Mouse (Mus musculus) c-Kit-positive CD71-negative TER-119-negative erythroid progenitor cells, embryonic 14.5 days (primary cell): ENCODE measurements around the gene Sgcd.

Experiments
- DNase-seq: peaks from one replicate; pipeline ENCODE4 v3.0.0-alpha.2; 2013; ENCODE audit warnings: low read depth

The Sgcd gene

DNA sequence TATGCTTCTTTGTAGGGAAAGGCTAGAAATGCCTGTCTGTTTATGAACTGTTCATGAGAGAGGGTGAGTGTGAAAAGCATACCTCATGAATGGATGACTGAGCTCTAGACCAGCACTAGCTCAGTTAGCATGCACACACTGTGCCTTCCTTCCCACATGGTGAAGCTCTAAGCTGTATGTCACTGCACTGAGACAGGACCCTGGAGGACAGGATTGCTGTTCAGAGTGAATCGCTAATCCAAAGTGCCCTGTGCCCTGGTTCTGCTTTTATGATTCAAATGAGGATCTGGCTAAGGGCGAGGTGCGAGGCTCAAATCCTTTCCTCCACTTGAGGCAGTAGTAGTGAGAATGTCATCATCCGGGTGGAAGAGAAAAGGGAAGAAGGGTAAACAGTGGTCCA is 712.2 kb downstream of the Sgcd start:
- DNase-seq: no peak

DNA sequence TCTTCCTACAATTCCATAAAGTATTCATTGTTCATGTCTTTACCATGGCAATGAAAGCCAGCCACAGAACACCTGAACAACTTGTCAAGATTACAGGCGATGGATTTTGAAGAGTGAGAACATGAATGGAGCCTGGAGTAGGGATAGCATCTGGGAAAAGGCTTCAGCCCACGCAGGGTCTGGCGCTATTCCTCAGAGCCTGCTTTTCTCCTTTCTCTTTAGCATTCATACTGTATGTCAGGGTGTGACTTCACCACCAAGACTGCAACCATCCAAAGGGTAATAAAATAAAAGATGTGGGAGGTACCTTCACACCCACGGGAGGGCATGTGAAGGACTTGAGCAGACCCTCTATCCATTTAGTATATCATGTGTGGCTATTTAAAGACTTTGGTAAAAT is 720.2 kb downstream of the Sgcd start:
- DNase-seq: no peak

DNA sequence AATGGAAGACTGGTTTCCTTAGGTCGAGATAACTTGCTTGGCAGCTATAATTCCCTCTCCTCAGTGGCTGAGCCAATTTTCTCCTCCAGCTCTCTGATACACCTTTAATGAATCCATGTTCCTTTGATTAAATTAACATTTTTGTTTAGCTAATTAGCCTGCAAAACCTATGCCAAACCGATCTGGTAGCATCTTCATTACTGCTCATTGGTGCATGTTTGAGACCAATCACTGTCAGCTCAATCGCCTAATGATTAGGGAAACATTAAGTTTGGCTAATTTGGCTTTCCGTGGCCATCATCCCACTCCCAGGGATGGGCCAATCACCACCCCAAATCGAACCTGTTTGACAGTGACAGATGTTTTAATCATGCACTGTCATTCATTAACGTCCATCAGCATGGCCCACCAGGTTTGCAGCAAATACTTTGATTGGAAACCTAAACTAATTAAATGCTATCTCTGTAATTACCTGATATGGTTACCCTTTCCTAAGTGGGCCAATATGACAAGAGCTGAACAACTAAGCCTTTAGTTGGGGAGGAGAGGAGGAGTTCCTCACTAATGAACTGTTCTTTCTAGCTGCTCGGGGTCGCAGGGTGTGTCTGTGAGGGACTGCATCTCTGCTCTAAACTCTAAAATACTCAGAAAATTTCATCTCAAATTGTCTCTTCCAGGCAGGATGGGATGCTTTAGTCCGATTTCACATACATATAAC is 724.3 kb downstream of the Sgcd start:
- no peak for DNase-seq

DNA sequence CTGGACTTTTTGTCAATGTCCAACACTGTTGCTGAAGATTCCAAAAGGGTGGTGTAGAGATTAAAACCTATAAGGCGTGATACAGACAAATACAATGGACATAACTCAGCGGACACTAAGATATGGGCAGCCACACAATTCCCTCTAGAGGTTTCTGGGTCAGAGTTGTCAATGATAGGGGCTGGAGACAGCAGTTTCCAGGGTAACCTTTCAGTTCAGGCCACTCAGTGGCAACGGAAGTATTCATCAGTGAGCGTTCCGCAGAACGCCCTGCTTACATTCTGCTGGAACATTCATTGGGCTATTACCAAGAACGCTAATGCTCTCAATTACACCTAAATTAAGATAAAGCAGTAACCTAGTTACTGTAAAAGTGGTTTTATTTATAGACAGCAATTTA is 738.5 kb downstream of the Sgcd start:
- no peak for DNase-seq

DNA sequence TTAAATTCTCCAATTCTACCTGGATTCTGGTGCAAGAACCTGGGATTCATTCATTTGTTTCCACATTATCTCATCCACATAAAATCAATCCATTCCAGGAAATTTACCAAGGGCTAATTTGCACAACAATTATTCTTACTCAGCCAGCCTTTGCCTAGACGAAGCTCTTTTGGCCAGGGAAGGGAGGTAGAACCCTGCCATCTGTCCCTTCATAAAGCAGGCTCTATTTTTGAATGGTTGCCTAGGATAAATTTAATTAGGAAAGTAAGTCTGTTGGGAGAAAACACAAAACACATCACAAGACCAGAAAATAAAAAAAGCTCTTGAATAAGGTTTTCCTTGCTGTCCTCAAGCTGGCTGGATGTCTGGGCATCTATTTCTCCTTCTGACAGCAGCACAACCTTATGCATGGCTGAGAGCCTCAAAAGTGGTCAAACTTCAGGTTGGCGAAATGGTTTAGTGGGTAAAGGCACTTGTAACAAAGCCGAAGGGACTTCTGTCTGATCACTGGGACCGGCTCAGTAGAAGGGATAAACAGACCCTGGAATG is 740.4 kb downstream of the Sgcd start:
- DNase-seq: no peak

DNA sequence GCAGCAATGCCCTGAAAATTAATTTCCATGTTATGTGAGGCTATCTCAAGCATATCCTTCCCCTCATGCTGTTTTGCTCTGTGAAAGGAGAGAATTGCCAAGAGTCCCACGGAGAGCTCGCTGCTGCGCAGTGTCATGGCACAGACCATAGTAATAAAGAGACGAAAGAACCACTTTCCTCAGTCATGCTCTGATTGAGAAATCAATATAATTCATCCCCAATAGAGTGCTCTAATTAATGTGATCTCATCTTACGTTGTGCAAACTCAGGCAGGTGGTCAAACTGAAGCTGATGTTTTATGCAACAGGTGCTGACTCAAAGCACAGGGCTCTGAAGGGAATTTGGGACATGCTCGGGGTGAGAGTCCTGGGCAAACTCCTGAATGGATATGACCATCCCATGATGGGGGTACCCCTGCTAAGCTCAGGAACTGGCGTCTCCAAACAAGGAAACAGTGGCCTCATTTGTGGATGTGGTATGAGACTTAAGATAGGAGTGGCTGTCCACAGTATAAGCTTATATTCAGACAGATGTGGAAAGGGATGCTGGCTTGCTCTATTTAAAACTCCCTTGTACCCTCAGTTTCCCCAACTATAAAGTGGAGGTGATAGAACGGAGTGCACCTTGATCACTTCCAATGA is 740.9 kb downstream of the Sgcd start:
- DNase-seq: no peak

DNA sequence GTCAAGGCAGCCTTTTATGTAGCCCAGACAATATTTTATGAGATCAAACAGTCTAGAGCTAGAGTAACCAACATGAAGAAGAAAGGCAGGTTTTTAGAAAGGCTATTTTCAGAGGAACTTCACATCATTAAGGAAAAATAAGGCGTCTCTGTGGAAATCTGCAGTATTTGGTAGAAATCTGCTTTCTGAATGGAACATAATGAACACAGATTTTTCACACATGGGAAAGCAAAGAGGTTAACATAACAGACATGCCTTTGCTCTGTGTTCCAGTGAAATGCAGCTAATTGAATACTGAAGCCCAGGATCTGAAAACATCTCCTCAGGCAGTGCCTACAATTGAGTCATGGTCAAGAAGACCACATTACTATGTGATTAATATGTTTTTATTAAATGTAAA is 746.4 kb downstream of the Sgcd start:
- DNase-seq: no peak

DNA sequence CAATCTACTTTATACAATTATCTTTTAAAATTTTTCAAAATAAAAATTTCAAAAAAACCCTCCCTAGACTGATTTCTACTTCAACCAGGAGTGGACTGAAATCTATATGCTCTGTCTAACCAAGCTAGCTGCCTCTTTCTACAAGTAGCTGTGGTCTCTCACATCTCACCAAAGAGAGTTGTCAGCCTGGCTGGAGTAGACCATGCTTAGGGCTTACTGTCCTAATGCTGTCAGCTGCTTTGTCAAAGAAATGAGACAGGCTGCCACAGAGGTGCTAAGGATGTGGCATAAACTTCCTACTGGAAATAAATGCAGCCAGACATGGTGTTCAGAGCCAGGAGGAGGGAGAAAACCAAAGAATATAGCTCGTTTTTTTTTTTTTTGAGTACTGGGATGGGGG is 760.5 kb downstream of the Sgcd start:
- no peak for DNase-seq

DNA sequence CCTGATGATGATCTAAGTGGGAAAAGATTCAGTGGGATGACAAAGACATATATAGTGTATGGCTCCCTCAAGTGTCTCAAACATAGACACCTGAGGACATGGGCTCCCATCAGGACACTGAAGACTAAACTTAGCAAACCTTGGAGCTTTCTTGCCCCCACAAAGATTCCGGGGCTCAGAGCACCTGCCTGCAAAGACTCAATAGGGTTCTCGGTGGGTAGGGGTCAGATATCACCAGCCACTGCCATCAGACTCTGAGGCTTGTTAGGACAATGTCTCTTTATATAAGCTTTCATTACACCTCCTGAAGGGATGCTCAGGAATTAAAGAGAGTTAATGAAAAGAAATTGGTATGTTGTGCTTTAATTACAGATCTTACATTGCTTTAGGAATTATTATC is 764.6 kb downstream of the Sgcd start:
- no peak for DNase-seq

DNA sequence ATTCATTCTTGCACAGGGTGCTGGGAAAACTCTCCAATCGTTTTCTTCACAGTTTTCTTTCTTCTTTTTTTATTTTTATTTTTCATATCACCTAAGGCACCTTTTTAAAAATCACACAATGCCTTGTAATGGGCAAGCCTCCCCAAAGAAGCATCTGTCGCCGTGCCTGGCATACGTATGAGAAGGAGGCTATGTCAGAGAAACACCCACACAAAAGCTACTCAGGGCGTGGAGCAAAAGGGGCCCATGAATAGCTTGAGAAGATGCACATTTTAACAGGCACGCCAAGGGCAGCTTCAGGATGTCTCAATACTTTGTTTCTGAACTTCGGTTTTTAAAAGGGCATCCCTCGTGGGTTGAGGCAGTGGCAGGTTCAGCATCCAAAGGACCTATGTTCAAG is 777.2 kb downstream of the Sgcd start:
- DNase-seq: no peak

DNA sequence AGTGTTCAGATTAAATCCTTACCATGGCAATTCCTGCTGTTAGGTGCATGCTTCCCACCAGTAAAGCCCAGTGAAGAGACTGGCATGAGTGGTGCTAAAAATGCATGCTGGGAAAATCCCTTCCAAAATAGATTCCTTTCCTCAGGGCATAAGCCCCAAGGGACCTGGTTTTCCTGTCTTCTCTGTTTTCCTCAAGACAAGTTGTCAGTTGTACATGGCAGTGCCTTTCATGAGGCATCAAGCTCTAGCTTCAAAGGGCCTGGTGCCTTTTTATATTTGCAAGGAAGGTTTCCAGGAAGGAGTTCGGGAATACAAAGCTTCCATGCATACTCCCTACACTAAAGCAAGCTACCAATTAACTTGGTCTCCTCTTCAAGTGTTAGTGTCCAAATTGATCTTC is 782.3 kb downstream of the Sgcd start:
- DNase-seq: no peak

DNA sequence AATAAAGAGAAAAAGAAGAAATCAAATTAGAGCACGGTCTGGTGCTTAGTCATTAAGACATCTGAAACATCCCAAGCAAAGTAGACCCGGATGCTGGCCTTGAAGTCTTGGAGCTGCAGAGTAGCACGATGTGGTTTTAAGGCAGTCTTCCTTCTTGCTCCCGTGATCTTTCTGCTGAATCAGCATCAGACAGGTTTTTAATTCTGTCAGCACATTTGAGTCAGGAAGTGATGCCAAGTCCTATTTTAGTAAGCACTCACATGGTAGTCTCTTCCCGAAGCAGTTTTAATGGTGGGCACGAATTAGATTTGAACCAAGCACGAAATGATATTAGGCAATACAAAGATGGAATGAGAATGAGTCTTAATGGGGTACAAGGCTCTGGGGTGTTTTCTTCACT is 789.7 kb downstream of the Sgcd start:
- DNase-seq: no peak

DNA sequence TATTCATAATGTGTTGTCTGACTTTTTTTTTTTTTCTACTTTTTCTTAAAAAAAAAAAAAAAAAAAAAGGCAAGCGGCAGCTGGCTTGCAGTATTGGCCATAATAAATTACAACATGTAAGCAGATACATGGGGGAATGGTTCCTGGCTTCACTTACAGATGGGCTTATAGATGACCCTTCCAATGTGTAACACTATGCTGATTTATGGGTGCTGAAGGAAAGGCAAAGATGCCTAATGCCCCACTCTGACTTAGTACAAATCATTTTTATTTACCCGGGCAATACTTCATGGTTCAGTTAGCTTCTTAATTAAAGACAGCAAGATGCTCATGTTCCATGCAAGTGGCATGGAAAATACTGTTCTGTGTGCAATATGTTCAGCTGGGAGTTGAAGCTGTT is 800.2 kb downstream of the Sgcd start:
- no peak for DNase-seq

DNA sequence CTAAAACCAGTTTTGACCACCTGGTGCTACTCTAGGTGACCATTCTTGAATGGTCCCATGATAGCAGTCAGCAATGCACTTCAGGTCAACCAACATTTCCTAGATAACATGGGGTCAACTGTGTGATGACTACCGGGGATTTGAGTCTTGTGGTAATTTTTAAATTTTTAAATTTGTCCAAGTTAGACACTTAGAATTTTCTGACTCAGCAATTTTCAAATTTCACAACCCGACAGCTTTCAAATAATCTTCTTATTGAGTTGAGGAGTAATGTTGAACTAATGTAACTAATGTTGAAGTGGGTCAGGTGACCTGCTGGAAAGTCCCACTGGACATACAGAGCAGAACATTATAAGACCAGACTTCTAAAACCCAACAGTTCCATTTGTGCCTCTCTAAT is 813.8 kb downstream of the Sgcd start:
- no peak for DNase-seq

DNA sequence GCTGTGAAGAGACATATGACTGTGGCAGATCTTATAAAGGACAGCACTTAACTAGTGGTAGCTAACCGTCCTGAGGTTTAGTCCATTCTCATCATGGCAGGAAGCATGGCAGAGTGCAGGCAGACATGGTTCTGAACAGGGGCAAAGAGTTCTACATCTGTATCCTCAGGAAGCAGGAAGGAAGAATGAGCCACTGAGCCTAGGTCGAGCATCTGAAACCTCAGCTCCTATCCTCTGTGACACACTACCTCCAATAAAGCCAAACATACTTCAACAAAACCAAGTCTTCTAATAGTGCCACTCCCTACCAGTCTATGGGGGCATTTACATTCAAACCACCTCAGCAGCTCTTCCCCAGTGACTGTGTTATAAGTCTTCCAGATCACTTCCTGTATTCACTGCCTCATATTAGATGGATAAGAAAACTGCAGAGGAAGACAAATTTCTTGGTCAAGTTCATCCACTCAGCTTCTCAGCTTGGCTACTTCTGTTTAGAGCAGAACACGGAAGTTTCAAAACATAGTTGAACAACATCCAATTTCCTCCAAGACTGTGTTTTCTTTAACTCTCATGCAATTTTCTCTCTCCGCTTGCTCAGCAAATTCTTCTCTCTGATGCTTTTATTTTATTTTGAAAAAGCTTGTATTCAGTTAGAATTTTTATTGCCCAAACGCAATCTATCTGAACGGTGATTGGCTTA is 817.7 kb downstream of the Sgcd start:
- DNase-seq: no peak

DNA sequence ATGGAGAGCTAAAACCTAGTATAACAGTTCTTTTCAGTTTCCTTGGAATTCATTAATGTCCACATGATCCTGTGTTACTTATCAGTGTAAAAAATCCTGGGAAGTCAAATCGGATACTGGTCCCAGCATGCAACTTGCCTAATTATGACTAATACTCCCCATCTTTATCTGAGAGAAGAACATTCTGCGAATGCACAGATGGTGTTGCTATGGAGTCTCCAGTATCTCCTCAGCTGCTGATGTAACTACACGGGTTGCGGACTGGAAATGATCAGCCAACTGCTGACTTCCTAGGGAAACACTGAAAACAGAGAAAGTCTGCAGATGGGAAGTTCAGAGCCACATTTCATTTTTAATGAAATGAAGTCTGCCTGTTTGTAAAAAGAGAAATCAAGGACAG is 821.4 kb downstream of the Sgcd start:
- DNase-seq: no peak

DNA sequence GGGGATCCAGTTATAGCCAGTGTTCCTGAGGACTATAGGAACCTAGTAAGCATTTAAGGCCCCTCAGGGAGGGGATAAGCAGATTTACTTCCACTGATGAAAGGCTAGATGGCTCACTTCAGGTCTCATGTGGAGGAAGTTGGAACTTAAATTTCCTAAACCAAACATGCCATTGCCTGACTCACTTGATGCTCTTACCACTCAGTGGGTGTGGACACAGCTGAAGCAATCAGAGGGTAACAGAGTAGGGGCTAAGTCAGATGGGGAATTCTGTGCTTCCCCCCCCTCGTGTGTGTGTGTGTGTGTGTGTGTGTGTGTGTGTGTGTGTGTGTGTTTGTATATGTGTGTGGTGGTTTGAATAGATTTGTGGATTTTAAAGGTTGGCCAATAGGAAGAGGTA is 830.7 kb downstream of the Sgcd start:
- DNase-seq: no peak

DNA sequence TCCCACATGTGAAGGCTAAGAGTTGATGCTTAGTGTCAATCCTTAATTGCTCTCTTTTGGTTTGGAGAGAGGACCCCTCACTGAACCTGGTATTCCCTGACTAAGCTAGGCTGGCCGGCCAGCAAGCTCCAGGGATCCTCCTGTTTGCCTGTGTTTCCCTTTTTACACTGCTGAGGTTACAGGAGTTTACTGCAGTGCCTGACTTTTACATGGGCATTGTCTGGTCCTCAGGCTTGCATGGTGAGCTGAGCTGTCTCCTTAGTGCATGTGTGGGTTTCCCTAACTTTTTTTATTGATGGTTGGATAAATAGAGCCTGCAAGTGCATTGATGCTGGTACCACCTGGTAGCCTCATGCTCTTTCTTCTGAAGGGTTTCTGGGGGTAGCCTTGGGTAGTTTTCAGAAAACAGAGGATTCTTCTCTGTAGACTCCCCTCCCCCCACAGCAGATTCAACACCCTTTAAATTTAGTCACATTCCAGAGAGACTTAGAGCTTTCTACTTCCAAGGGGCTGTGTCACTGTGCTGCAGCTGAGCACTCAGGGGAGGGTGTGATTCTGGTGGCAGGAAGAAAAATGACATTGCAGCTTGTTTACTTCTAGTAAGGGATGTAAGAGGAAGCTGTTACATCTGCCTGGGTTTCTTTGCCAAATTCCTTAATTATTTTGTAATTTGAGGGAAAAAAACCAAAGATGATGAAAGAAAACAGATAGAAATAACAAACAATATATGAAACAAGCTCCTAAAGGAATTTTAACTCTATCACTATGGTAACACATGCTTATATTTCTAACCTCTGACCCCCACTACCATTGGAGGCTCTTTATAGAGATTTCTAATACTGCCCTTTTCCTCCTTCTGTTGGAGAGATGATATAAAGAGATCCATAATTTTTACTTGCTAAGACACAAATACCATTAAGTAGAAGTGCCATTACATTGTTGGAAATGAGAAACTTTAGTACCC is 831.8 kb downstream of the Sgcd start:
- no peak for DNase-seq

DNA sequence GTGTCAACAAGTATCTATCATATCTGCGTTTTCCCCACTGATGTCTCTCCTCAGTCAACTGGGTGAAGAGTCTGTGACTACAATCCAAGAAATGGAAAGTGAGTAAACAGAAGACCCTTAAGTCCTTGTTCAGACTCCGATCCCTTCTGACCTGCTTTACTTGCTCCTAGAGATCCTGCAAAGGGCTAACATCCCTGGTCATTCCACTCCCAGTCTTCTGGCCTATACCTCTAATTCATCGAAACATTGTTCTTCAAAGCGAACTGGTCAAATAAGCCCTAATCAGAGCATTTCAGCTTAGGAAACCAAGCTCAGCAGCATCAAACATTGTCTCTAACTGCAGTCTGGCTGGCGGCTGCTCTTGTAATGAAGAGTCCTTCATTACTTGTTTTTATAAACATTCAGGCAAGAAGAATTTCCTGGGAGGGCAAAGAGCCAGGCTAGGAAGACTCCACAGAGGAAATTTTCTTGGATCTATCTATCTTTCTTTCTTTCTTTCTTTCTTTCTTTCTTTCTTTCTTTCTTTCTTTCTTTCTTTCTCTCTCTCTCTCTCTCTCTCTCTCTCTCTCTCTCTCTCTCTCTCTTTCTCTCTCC is 833.8 kb downstream of the Sgcd start:
- DNase-seq: no peak

DNA sequence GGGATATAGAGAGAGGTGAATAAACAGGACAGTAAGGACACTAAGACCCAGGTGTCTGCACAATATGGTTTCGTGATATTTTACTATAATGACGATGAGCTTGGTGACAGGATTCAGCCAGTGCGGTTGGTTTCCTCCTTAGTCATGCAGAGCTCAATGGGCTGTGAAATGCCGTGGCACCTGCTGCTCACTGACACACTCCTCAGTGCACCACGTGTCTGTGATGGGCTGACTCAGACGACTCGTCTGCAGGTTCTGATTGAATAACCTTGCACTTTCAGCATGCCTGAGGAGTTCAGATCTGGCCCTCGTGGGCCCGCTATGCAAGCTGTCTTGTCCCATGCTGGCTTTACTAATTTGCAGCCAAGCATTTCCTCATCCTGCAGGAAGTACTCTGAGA is 839.2 kb downstream of the Sgcd start:
- DNase-seq: no peak

DNA sequence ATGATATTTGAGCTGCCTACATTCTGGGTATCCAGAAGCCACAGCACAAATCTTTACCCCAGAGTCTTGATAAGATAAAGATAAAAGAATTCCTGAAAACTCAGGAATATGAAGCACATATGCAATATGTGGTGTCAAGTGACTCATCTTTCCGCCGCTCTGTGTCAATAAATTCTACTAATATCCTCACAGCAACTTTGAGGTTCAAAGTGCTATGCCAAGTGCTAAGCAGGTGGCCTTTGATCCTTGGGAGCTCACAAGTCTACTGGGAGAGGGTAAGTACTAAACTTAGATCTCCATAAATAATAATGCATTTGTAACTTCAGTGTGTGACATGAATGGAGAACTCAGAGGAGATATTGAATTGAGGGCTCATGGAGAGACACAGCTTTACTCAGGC is 848.9 kb downstream of the Sgcd start:
- no peak for DNase-seq

DNA sequence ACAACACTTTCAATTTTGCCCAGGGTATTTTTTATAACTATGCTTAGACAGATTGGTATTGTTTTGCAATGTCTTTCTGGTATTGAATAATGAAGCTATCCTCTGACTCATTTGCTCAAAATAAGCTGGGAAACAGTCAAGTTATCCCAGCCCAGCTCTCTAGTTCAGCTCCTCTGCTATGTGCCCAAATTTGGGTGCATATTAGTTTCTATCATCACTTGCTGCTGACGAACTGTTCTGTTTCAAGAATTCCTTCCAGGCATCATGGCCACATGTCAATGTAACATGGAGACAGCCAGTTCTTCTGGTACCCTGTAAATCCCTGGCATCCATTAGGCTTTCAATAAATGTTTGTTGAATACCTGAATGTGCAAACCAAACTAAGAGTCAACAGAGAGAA is 849.5 kb downstream of the Sgcd start:
- DNase-seq: no peak
